Mouse (Mus musculus) liver, postnatal 0 days (tissue): ENCODE results near the gene Gpr173.

ENCODE experiments used
- CTCF ChIP-seq: sonication (generic); IDR thresholded peaks from 2 replicates; pipeline ENCODE4 v1.5.1; 2016; ENCODE audit warnings: antibody characterized with exemption, low read depth
- EP300 ChIP-seq: IDR thresholded peaks from 2 replicates; pipeline ENCODE4 v1.6.1; 2016; ENCODE audit warnings: antibody characterized with exemption, low read depth, mild to moderate bottlenecking

DNA sequence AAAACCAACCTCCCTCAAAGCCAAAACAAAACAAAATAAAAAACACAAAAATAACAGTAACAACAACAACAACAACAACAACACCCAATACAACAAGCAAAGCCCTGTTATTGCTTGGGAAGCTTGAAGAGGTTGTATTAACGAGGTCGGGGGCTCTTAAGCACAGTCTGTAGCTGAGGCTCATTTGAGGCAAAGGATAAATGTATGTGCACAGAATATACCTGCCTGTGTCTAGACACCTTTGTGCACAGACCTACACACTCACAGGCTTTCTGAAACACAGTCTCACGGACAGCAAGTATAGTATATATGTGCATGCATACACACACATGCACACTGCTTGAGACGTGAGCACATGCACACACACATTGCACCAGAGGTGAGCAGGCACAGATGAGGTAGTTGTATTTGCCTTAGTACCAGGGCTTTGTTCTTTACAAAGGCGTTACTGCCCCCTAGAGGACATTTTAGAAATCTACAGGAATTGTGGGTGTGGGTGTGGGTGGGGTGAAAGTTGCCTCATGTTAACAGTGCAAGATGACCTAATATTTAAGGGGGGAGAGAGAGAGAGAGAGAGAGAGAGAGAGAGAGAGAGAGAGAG lies 15.9 kb downstream of the Gpr173 start:
- TF ChIP-seq CTCF: peak; percentile 68
- no peak for TF ChIP-seq EP300
